Mouse (Mus musculus): ENCODE measurements around the gene Dgki.

Gene Dgki

GRCm38 (mm10) chr6:37011597-37011996 lies 288.4 kb downstream of the Dgki start:
- no peak for DNase-seq (ENCODE audit: low spot score)

- DNase-seq (ENCODE audit: low spot score): no peak
Observed at GRCm38 (mm10) chr6:37007573-37007972, 292.4 kb downstream of the Dgki start.

- DNase-seq (ENCODE audit: low spot score): no peak
Observed at GRCm38 (mm10) chr6:37004914-37005313, 295.1 kb downstream of the Dgki start.

GRCm38 (mm10) chr6:37003235-37003634 lies 296.7 kb downstream of the Dgki start:
- no peak for DNase-seq (ENCODE audit: low spot score)

GRCm38 (mm10) chr6:36998942-36999341 lies 301.0 kb downstream of the Dgki start:
- no peak for DNase-seq (ENCODE audit: low spot score)

GRCm38 (mm10) chr6:36994329-36994728 lies 305.7 kb downstream of the Dgki start:
- no peak for DNase-seq (ENCODE audit: low spot score)

GRCm38 (mm10) chr6:36990186-36990585 lies 309.8 kb downstream of the Dgki start:
- DNase-seq (ENCODE audit: low spot score): no peak

GRCm38 (mm10) chr6:36988800-36989199 lies 311.2 kb downstream of the Dgki start:
- no peak for DNase-seq (ENCODE audit: low spot score)

- no peak for DNase-seq (ENCODE audit: low spot score)
Observed at GRCm38 (mm10) chr6:36981646-36982045, 318.3 kb downstream of the Dgki start.

GRCm38 (mm10) chr6:36980475-36980874 lies 319.5 kb downstream of the Dgki start:
- DNase-seq (ENCODE audit: low spot score): no peak

- DNase-seq (ENCODE audit: low spot score): no peak
Observed at GRCm38 (mm10) chr6:36978176-36978575, 321.8 kb downstream of the Dgki start.

GRCm38 (mm10) chr6:36973096-36973495 lies 326.9 kb downstream of the Dgki start:
- no peak for DNase-seq (ENCODE audit: low spot score)

GRCm38 (mm10) chr6:36972494-36972893 lies 327.5 kb downstream of the Dgki start:
- no peak for DNase-seq (ENCODE audit: low spot score)

GRCm38 (mm10) chr6:36969249-36969885 lies 330.6 kb downstream of the Dgki start:
- no peak for DNase-seq (ENCODE audit: low spot score)

GRCm38 (mm10) chr6:36960658-36961057 lies 339.3 kb downstream of the Dgki start:
- no peak for DNase-seq (ENCODE audit: low spot score)

GRCm38 (mm10) chr6:36955293-36955692 lies 344.7 kb downstream of the Dgki start:
- DNase-seq (ENCODE audit: low spot score): no peak

- DNase-seq (ENCODE audit: low spot score): no peak
Observed at GRCm38 (mm10) chr6:36950648-36951047, 349.3 kb downstream of the Dgki start.

GRCm38 (mm10) chr6:36947861-36948260 lies 352.1 kb downstream of the Dgki start:
- no peak for DNase-seq (ENCODE audit: low spot score)

- no peak for DNase-seq (ENCODE audit: low spot score)
Observed at GRCm38 (mm10) chr6:36937527-36937926, 362.5 kb downstream of the Dgki start.

GRCm38 (mm10) chr6:36936816-36937215 lies 363.2 kb downstream of the Dgki start:
- no peak for DNase-seq (ENCODE audit: low spot score)

GRCm38 (mm10) chr6:36931473-36931872 lies 368.5 kb downstream of the Dgki start:
- no peak for DNase-seq (ENCODE audit: low spot score)

GRCm38 (mm10) chr6:36929781-36930180 lies 370.2 kb downstream of the Dgki start:
- DNase-seq (ENCODE audit: low spot score): no peak

- no peak for DNase-seq (ENCODE audit: low spot score)
Observed at GRCm38 (mm10) chr6:36926455-36926854, 373.5 kb downstream of the Dgki start.

GRCm38 (mm10) chr6:36922006-36922405 lies 378.0 kb downstream of the Dgki start:
- no peak for DNase-seq (ENCODE audit: low spot score)

All from spleen, adult 12 weeks (tissue).